Mouse (Mus musculus): ENCODE measurements around the gene Olfml1. TPM values are rescaled to one million over a fixed set of nuclear protein-coding genes. Genes with fewer than 3 reads are reported as not detected.

Olfml1 gene
- polyA plus RNA-seq, 1 experiment = 2.3 TPM

DNA sequence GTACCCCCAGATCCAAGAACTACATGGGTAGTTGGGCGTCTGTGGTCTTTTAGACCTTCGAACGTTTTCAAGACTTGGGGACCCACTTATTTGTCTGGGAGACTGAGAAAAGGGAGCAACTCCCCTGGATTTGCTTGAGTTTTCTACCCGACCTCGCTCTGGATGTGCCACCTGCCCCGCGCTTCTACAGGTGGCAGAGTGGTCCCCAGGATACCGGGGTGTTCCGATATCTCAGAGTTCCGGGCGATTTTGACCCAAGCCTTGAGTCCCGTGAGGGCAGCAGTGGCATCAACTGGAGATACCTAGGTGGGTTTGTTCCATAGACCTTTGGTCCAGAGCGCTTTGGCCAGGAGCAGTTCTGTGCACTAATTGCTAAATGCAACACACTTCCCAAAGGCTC lies 28.2 kb downstream of the Olfml1 start:
- TF ChIP-seq CTCF (IDR thresholded peaks at IDR 0.05; ENCODE audit: borderline replicate concordance, extremely low read depth, insufficient read depth, insufficient read length) (no peak), POLR2A (IDR thresholded peaks at IDR 0.05; ENCODE audit: borderline replicate concordance, extremely low read depth, insufficient read depth, insufficient read length, poor library complexity, severe bottlenecking) (no peak)
- no peak for DNase-seq (ENCODE audit: low read depth)

DNA sequence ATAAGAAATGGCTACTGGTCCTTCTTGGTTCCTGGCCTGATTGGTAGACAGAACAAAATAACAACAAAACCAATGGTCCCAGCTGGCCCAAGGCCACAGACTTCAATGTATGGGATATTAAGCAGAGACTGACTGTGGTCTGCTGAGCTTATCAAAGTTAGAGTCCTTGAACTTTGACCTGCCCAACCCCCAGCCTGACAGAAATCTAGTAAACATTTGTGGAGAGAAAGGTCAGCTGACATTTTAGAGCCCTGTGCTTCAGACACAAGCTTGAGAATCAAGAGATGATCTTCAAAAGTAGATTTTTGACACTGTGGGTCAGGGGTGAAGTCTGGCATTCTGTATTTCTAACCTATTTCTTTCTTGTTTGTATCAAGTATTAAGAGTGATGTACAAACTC lies 29.5 kb downstream of the Olfml1 start:
- no peak for DNase-seq (ENCODE audit: low read depth)
- TF ChIP-seq POLR2A (IDR thresholded peaks at IDR 0.05; ENCODE audit: borderline replicate concordance, extremely low read depth, insufficient read depth, insufficient read length, poor library complexity, severe bottlenecking) (no peak), CTCF (IDR thresholded peaks at IDR 0.05; ENCODE audit: borderline replicate concordance, extremely low read depth, insufficient read depth, insufficient read length) (no peak)

DNA sequence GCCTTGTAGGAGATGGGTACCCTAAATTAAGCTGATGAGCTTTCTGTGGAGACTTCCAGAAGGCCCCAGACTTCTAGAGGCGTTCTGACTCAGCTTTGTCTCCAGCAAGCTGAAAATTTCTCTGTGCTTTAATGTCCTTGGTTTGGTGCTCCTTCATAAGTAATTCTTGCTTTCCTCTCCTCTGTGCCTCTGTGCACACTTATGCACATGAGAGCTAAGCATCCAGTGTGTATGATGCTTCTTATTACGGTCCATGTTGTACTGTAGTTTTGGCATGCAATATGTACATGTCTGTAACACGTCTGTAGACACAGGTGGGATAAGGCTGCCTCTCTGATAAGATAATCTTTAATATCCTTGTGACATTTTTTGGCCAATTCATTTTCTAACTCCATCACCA lies 30.7 kb downstream of the Olfml1 start:
- no peak for DNase-seq (ENCODE audit: low read depth)
- TF ChIP-seq POLR2A (IDR thresholded peaks at IDR 0.05; ENCODE audit: borderline replicate concordance, extremely low read depth, insufficient read depth, insufficient read length, poor library complexity, severe bottlenecking) = no peak
- no peak for TF ChIP-seq CTCF (IDR thresholded peaks at IDR 0.05; ENCODE audit: borderline replicate concordance, extremely low read depth, insufficient read depth, insufficient read length)

DNA sequence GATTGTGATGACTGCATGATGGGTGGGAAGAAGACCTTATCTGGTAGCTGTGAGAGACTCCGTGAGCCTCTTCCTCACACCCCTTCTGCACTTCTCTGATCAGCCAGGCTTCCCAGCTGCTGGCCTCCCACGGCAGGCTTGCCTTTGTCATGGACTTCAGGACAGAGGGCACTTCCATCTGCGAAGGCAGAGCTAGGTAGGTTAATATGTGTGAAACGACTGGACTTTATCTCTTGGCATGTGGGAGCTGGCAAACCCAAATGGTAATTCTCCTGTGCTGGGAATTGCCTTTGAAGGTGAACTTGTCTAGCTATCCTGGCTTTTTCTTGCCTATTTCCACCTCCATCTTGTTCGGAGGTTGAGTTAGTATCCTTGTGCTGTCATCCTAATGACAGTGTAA lies 33.4 kb downstream of the Olfml1 start:
- no peak for DNase-seq (ENCODE audit: low read depth)
- TF ChIP-seq POLR2A (IDR thresholded peaks at IDR 0.05; ENCODE audit: borderline replicate concordance, extremely low read depth, insufficient read depth, insufficient read length, poor library complexity, severe bottlenecking) = no peak
- no peak for TF ChIP-seq CTCF (IDR thresholded peaks at IDR 0.05; ENCODE audit: borderline replicate concordance, extremely low read depth, insufficient read depth, insufficient read length)

DNA sequence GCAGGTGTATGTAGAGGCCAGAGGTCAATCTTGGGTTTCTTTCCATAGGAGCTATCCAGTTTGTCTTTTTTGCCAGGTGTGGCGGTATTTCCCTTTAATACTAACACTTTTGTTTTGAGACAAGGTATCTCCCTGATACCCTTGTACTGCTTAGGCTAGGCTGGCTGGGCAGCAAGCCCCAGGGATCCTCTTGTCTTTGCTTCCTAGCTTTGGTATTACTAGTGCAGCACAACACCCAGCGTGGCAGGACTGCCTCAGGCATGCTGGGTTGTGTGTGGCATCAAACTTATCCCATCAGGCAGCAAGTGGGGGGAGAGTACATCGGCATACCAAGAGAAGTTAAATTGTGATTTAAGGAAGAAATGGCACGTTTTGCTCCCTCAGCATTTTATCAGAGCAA lies 35.3 kb downstream of the Olfml1 start:
- TF ChIP-seq POLR2A (IDR thresholded peaks at IDR 0.05; ENCODE audit: borderline replicate concordance, extremely low read depth, insufficient read depth, insufficient read length, poor library complexity, severe bottlenecking) (no peak), CTCF (IDR thresholded peaks at IDR 0.05; ENCODE audit: borderline replicate concordance, extremely low read depth, insufficient read depth, insufficient read length) (no peak)

DNA sequence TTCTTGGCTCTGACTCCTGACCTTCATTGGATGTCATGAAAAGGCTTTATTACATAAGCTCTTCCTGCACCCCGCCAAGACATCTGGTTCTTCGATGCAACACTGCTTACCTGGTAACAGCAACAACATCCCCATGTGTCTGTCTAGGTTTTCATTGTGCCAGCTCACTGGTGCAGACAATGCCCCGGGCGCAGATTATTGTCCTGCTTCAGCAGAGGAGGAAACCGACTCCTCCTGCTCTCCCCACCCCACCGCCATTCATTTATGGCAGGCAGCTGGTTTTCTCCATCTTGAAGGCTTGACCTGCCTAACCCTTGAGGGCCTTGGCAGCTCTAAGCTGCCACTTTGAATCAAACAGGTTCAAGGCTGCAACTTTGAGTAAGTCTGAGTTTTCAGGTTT lies 35.7 kb downstream of the Olfml1 start:
- no peak for DNase-seq (ENCODE audit: low read depth)
- TF ChIP-seq POLR2A (IDR thresholded peaks at IDR 0.05; ENCODE audit: borderline replicate concordance, extremely low read depth, insufficient read depth, insufficient read length, poor library complexity, severe bottlenecking) (no peak), CTCF (IDR thresholded peaks at IDR 0.05; ENCODE audit: borderline replicate concordance, extremely low read depth, insufficient read depth, insufficient read length) (no peak)

More for the DNA sequence above, 35.3 kb downstream of the Olfml1 start:
- no peak for DNase-seq (ENCODE audit: low read depth)

DNA sequence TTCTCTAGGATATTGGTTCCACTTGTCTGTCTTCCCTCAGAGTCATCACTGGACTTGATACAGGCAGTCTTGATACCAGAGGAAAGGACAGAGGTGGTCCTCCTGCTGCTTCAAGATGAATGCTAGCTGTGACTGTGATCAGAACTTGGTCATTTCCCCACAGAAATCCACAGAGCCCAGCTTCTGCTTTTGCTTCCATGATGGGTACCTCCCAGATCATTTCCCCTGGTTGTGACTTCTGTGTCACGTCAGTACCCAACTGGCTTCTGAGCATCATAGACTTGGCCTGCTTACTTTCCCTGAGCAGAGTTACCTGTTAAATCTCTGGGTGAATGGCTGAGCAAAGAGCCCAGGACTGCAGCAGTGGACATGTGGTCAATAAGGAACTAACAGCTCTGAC lies 40.5 kb downstream of the Olfml1 start:
- DNase-seq (ENCODE audit: low read depth) = no peak
- no peak for TF ChIP-seq POLR2A (IDR thresholded peaks at IDR 0.05; ENCODE audit: borderline replicate concordance, extremely low read depth, insufficient read depth, insufficient read length, poor library complexity, severe bottlenecking)
- TF ChIP-seq CTCF (IDR thresholded peaks at IDR 0.05; ENCODE audit: borderline replicate concordance, extremely low read depth, insufficient read depth, insufficient read length) = no peak

DNA sequence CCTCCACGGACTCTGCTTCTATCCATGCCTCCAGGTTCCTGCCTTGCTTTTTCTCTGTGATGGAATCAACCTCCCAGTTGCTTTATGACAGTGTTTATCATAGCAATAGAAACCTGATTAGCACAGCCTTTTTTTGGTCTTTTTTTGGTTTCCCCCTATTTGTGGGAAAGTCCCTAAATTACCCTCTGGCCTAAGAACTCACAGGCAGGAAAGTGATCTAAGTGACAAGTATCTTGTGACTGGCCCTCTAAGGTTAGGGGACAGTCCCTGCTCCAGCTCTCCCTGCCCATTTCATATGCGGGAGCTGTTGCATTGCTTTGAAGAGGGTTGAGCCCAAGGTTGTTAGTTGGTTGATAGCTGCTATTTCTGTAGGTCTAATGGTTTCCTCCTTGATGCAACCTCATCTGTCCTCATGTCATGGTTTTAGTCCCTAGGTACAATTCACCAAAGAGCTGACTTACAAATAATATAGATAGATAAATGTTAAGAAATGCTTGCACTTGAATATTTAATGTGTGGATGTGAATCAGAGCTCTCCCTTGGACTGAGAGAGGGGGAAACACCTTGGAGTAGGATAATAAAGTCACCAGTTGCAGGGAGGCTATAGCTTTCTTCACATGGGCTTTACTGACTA lies 42.5 kb downstream of the Olfml1 start:
- DNase-seq (ENCODE audit: low read depth) = no peak
- TF ChIP-seq CTCF (IDR thresholded peaks at IDR 0.05; ENCODE audit: borderline replicate concordance, extremely low read depth, insufficient read depth, insufficient read length) (no peak), POLR2A (IDR thresholded peaks at IDR 0.05; ENCODE audit: borderline replicate concordance, extremely low read depth, insufficient read depth, insufficient read length, poor library complexity, severe bottlenecking) (no peak)

DNA sequence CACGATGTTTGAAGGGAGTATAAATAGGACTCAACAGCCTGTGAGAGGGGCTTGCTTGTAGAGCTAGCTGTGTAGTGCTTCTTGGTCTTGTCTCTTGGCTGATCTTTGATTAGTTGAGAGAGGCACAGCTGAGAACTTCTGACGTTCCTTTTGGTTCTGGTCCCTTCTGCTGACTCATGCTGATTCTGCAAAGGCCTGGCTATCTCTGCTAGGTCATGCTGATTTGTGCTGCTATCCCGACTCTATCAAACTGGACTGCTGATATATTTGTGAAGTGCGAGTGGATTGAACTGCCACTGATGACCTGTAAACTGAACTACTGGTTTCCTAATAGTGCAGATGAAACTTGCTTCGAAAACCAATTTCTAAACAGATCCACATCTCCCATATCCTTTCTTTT lies 43.6 kb downstream of the Olfml1 start:
- DNase-seq (ENCODE audit: low read depth) = no peak
- TF ChIP-seq POLR2A (IDR thresholded peaks at IDR 0.05; ENCODE audit: borderline replicate concordance, extremely low read depth, insufficient read depth, insufficient read length, poor library complexity, severe bottlenecking) (no peak), CTCF (IDR thresholded peaks at IDR 0.05; ENCODE audit: borderline replicate concordance, extremely low read depth, insufficient read depth, insufficient read length) (no peak)

DNA sequence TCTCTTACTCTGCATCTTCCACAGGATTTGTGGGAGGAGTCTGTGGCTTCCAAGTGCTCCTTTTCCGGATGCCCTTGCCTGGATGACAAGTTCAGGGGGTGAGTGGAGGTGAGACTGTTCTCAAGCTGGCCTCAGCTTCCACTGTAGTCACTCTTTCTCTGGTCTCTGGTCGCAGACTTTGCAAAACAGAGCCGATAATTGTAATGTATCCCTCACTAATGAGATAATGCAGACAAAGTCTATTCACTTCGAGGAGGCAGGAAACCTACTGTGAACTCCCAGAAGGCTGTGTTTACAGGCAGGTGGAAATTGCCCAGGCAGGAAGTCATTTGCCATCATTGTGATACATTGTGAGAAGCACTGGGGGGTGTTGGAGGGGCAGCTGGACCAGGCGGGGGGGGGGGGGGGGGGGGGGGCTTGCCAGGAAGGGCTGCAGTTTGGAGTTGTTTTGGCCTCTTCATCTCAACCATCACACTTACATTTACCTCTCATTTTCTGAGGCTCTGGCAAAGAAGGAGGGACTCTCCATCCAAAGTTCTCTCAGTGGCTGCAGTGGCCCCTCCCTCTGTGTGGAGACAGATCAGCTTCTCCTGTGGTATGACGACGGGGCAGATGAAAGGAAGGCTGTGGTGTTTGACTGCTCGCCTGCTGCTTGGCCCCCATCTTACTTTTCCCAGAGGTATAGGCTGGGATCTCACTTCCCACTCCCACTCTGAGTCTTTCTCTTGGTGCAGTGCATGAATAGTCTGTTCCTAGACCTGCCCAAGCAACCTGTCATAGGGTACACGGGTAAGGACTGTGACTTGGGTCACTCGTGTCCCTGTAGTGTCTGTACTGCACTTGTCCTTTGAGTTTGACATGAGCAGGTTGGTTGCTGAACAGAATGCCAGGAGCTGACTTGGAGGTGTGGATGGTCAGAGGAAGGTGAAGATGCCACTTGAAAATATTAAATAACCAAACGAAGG lies 51.1 kb downstream of the Olfml1 start:
- no peak for DNase-seq (ENCODE audit: low read depth)
- TF ChIP-seq CTCF (IDR thresholded peaks at IDR 0.05; ENCODE audit: borderline replicate concordance, extremely low read depth, insufficient read depth, insufficient read length) = no peak
- no peak for TF ChIP-seq POLR2A (IDR thresholded peaks at IDR 0.05; ENCODE audit: borderline replicate concordance, extremely low read depth, insufficient read depth, insufficient read length, poor library complexity, severe bottlenecking)

DNA sequence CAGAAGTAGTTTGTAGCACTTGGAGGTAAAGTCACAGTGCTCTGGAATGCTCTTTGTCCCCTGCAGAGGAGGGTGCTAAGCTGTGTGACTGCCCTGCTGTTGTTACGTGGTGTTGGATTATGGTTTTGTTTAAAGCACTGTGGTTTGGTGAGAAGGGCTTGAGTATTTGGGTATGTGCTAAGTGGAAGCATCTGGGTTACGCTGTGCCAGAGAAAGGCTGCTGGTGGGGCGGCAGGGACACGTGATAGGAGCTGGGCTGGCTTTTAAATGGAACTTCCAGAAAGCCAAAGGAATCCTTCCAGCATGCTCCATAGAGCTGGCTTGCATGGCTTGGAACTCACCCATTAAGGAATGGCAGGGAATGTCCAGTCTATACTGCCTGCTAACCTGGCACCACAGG lies 52.0 kb downstream of the Olfml1 start:
- no peak for DNase-seq (ENCODE audit: low read depth)
- TF ChIP-seq POLR2A (IDR thresholded peaks at IDR 0.05; ENCODE audit: borderline replicate concordance, extremely low read depth, insufficient read depth, insufficient read length, poor library complexity, severe bottlenecking) (no peak), CTCF (IDR thresholded peaks at IDR 0.05; ENCODE audit: borderline replicate concordance, extremely low read depth, insufficient read depth, insufficient read length) (no peak)
